Mouse (Mus musculus) bone marrow macrophage, adult 2 months (primary cell): ENCODE measurements around the gene Slc25a39.

ENCODE experiments used
- CTCF ChIP-seq: IDR thresholded peaks from 2 replicates; pipeline ENCODE4 v1.5.1; 2012; ENCODE audit warnings: low read depth, mild to moderate bottlenecking, low read length, moderate library complexity
- POLR2A ChIP-seq: IDR thresholded peaks from 2 replicates; pipeline ENCODE4 v1.6.1; 2012; ENCODE audit warnings: mild to moderate bottlenecking, low read depth, low read length, borderline replicate concordance

DNA sequence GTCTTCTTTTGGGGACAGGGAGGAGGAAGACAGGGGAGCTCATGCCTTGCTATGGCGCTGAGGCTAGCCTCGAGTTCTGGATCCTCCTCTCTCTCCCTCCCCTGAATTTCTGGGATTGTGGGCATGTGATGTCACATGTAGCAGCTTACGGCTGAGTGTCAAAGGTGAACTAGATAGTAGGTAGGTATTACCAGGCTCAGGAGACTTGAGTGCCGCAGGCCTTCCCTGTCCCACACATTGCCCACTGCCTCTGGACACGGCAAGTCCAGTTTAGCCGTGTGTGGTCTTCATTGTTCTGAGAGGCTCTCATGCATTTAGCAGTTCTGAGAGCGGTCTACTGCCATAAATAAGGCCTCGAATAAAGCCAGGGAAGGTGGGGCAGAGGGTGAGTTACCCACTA is 5.3 kb upstream of the Slc25a39 start:
- no peak for TF ChIP-seq CTCF
- TF ChIP-seq POLR2A, result no peak
